Mouse (Mus musculus) small intestine, adult 2 months (tissue): ENCODE measurements around the gene Defb48. TPM values are rescaled to one million over a fixed set of nuclear protein-coding genes. Genes with fewer than 3 reads are reported as not detected.

Experiments
- H3K27ac ChIP-seq: fragments of 200-500 bp; 2 replicates; pipeline ENCODE4 v1.5.1; 2012; ENCODE audit warnings: low read depth, low read length, control low read depth, inconsistent platforms; ENCODE audit not compliant: insufficient read depth
- H3K27me3 ChIP-seq: fragments of 200-500 bp; 2 replicates; pipeline ENCODE4 v1.6.1; 2012; ENCODE audit warnings: mild to moderate bottlenecking, moderate library complexity, low read length, inconsistent platforms; ENCODE audit not compliant: control insufficient read depth, insufficient read depth
- H3K36me3 ChIP-seq: fragments of 200-500 bp; 2 replicates; pipeline ENCODE4 v1.6.1; 2012; ENCODE audit warnings: mild to moderate bottlenecking, low read length, control low read depth, inconsistent platforms; ENCODE audit not compliant: control insufficient read depth, insufficient read depth
- H3K4me1 ChIP-seq: fragments of 200-500 bp; 2 replicates; pipeline ENCODE4 v1.6.1; 2012; ENCODE audit warnings: low read length, inconsistent platforms, mixed read lengths; ENCODE audit not compliant: control insufficient read depth, insufficient read depth, insufficient read length
- H3K4me3 ChIP-seq: fragments of 200-500 bp; 2 replicates; pipeline ENCODE4 v1.5.1; 2012; ENCODE audit warnings: low read depth, mild to moderate bottlenecking, control low read depth, inconsistent platforms, low read length, moderate library complexity
- CTCF ChIP-seq: fragments of 200-500 bp; IDR thresholded peaks from 2 replicates; pipeline ENCODE4 v1.5.1; 2012; ENCODE audit warnings: low read depth, mild to moderate bottlenecking, control low read depth, inconsistent platforms, low read length, moderate library complexity, mixed read lengths; ENCODE audit not compliant: insufficient replicate concordance, insufficient read length; ENCODE audit errors: extremely low read depth
- POLR2A ChIP-seq: fragments of 200-500 bp; IDR thresholded peaks from 2 replicates; pipeline ENCODE4 v1.6.1; 2012; ENCODE audit warnings: low read depth, mild to moderate bottlenecking, control low read depth, inconsistent platforms, low read length, moderate library complexity
- WGBS: fragments of 180-500 bp; shearing (Covaris S2); methylation state at CpG from one replicate; pipeline ENCODE4 v1.1.7; 2018; 5-methylcytosine and 5-hydroxymethylcytosine counted together
- polyA plus RNA-seq: library from polyadenylated mRNA; depleted of rRNA; stranded (reverse); fragments of >200 nt; gene quantifications from 2 replicates; pipeline ENCODE4 v1.2.3, GENCODE M21; 2012; rRNA removed

The Defb48 gene
- polyA plus RNA-seq, 1 experiment: not detected

- no peak for TF ChIP-seq POLR2A
- no peak for TF ChIP-seq CTCF
- no peaks in the 10 kb centered on the region for H3K4me1 ChIP-seq
- H3K27me3 ChIP-seq: no peaks in the 10 kb centered on the region
- peaks cover 4% of the 10 kb centered on the region; the same call in 1 of the 2 replicates for H3K36me3 ChIP-seq
- 89% methylated on average over 9 of the region's 9 CpGs for WGBS
- no peak overlapping the region for H3K27ac ChIP-seq
- no peak overlapping the region for H3K4me3 ChIP-seq
Measured at GRCm38 (mm10) chr14:62935361-62935760, 48.9 kb downstream of the Defb48 start.

- TF ChIP-seq POLR2A (no peak), CTCF (no peak)
- Histone ChIP-seq H3K36me3 (peaks cover 11% of the 10 kb centered on the region), H3K4me1 (no peaks in the 10 kb centered on the region; the same call in 1 of the 2 replicates), H3K27ac (no peak overlapping the region), H3K4me3 (no peak overlapping the region), H3K27me3 (no peaks in the 10 kb centered on the region)
- WGBS: 72% methylated on average over 5 of the region's 5 CpGs
Measured at GRCm38 (mm10) chr14:62928101-62928541, 56.2 kb downstream of the Defb48 start.

Other genes with a start within 250 kb of the Defb48 start
- 2.7 and 5.9 TPM in 2 replicates for gene Ints6, start 223.3 kb downstream of the Defb48 start, polyA plus RNA-seq
- 1.5 and 2.6 TPM in 2 replicates for gene Wdfy2, start 146.8 kb downstream of the Defb48 start, polyA plus RNA-seq
- gene Defb47, start 13.6 kb upstream of the Defb48 start, polyA plus RNA-seq: not detected in 2 replicates
- not detected in 2 replicates for gene Defb43, start 27.3 kb upstream of the Defb48 start, polyA plus RNA-seq
- gene Defb42, start 62.5 kb upstream of the Defb48 start, polyA plus RNA-seq: not detected in 2 replicates
- not detected in 2 replicates for gene Defb30, start 65.5 kb upstream of the Defb48 start, polyA plus RNA-seq